Mouse (Mus musculus) left cerebral cortex, postnatal 14 days (tissue): ENCODE results near the gene Ube2ql1. TPM values are rescaled to one million over a fixed set of nuclear protein-coding genes. Genes with fewer than 3 reads are reported as not detected.

Experiments
- total RNA-seq, 2 experiments: library from RNA; stranded (reverse); gene quantifications; 2 replicates each; pipeline ENCODE4 v1.2.3; 2021

The Ube2ql1 gene
- total RNA-seq, 2 experiments from 2014 or later = 184 to 206 TPM

Other genes starting within 250 kb of the Ube2ql1 start
- gene Nsun2, start 206.1 kb downstream of the Ube2ql1 start, total RNA-seq = 10 to 100 TPM; 64.2 to 68.9 TPM
- gene Tent4a, start 205.3 kb downstream of the Ube2ql1 start, total RNA-seq = 10 to 100 TPM; 36.8 to 37.4 TPM
- gene Srd5a1, start 128.4 kb downstream of the Ube2ql1 start, total RNA-seq = 10 to 100 TPM; 14.5 TPM
- gene Med10, start 62.5 kb upstream of the Ube2ql1 start, total RNA-seq = 10 to 100 TPM; 58.3 to 62.7 TPM